Mouse (Mus musculus) stomach, embryonic 14.5 days (tissue): ENCODE data around the gene Wasf1. TPM values are rescaled to one million over a fixed set of nuclear protein-coding genes. Genes with fewer than 3 reads are reported as not detected.

Experiments used
- ATAC-seq: fragments of 200-750 bp; cut with Nextera tagmentation; 2 replicates; pipeline ENCODE4 v1.8.0; 2017; ENCODE audit warnings: low read depth, moderate TSS enrichment; ENCODE audit not compliant: insufficient number of reproducible peaks, insufficient read depth, low FRiP score
- H3K27ac ChIP-seq: fragments of 300-500 bp; sonication (generic); 2 replicates; pipeline ENCODE4 v1.5.1; 2014; ENCODE audit warnings: mild to moderate bottlenecking, low read length, moderate library complexity, mixed read lengths
- H3K27me3 ChIP-seq: fragments of 300-500 bp; sonication (generic); 2 replicates; pipeline ENCODE4 v1.6.1; 2014; ENCODE audit warnings: low read length, control low read depth, mixed read lengths; ENCODE audit not compliant: control insufficient read depth, insufficient read depth
- H3K36me3 ChIP-seq: fragments of 300-500 bp; sonication (generic); 2 replicates; pipeline ENCODE4 v1.6.1; 2014; ENCODE audit warnings: mild to moderate bottlenecking, control low read depth, low read length, moderate library complexity, mixed read lengths; ENCODE audit not compliant: control insufficient read depth, insufficient read depth
- H3K4me1 ChIP-seq: fragments of 300-500 bp; sonication (generic); 2 replicates; pipeline ENCODE4 v1.6.1; 2014; ENCODE audit warnings: low read length, control low read depth, mixed read lengths; ENCODE audit not compliant: control insufficient read depth, insufficient read depth
- H3K4me2 ChIP-seq: fragments of 300-500 bp; sonication (generic); replicated peaks from 2 replicates; pipeline ENCODE4 v1.6.1; 2014; ENCODE audit warnings: low read depth, low read length, control low read depth
- H3K4me3 ChIP-seq: fragments of 300-500 bp; sonication (generic); 2 replicates; pipeline ENCODE4 v1.5.1; 2014; ENCODE audit warnings: low read depth, low read length, control low read depth
- H3K9ac ChIP-seq: fragments of 300-500 bp; sonication (generic); replicated peaks from 2 replicates; pipeline ENCODE4 v1.6.1; 2014; ENCODE audit warnings: low read depth, mild to moderate bottlenecking, control low read depth, low read length, moderate library complexity, mixed read lengths
- H3K9me3 ChIP-seq: fragments of 300-500 bp; sonication (generic); 2 replicates; pipeline ENCODE4 v1.6.1; 2016; ENCODE audit warnings: low read depth, low read length, control low read depth; ENCODE audit not compliant: control insufficient read depth
- WGBS: fragments of 180-500 bp; shearing (Covaris S2); extraction: QIAGEN DNeasy Blood & Tissue Kit; methylation state at CpG from one replicate; pipeline ENCODE4 v1.1.7; 2014; 5-methylcytosine and 5-hydroxymethylcytosine counted together
- polyA plus RNA-seq: library from polyadenylated mRNA; unstranded; fragments of >200 nt; fragmentation: Nextera tagmentation; extraction: Ambion mirVana; gene quantifications from 2 replicates; pipeline ENCODE4 v1.2.1, GENCODE M21; 2014

Wasf1 gene
- polyA plus RNA-seq, 1 experiment from 2014 or later: 18.8 TPM

GRCm38 (mm10) chr10:40855616-40856015 is 27.7 kb upstream of the Wasf1 start:
- 72% methylated on average over 2 of the region's 2 CpGs for WGBS
- H3K36me3 ChIP-seq: no peaks in the 10 kb centered on the region
- H3K9me3 ChIP-seq: no peaks in the 10 kb centered on the region
- H3K4me1 ChIP-seq: no peaks in the 10 kb centered on the region
- ATAC-seq: no peak
- no peak overlapping the region for H3K4me3 ChIP-seq
- H3K9ac ChIP-seq: no peak overlapping the region
- H3K27me3 ChIP-seq: no peaks in the 10 kb centered on the region
- no peak overlapping the region for H3K4me2 ChIP-seq
- no peak overlapping the region for H3K27ac ChIP-seq

GRCm38 (mm10) chr10:40856703-40857102 is 26.6 kb upstream of the Wasf1 start:
- 91% methylated on average over 7 of the region's 7 CpGs for WGBS
- H3K4me1 ChIP-seq: no peaks in the 10 kb centered on the region
- no peaks in the 10 kb centered on the region for H3K9me3 ChIP-seq
- no peaks in the 10 kb centered on the region for H3K27me3 ChIP-seq
- H3K36me3 ChIP-seq: no peaks in the 10 kb centered on the region
- ATAC-seq: no peak
- H3K4me2 ChIP-seq: no peak overlapping the region
- no peak overlapping the region for H3K27ac ChIP-seq
- no peak overlapping the region for H3K4me3 ChIP-seq
- H3K9ac ChIP-seq: no peak overlapping the region

GRCm38 (mm10) chr10:40857599-40857998 is 25.7 kb upstream of the Wasf1 start:
- H3K4me2 ChIP-seq: no peak overlapping the region
- no peaks in the 10 kb centered on the region for H3K9me3 ChIP-seq
- 77% methylated on average over 8 of the region's 8 CpGs for WGBS
- no peak overlapping the region for H3K9ac ChIP-seq
- H3K4me1 ChIP-seq: no peaks in the 10 kb centered on the region
- no peak for ATAC-seq
- H3K27me3 ChIP-seq: no peaks in the 10 kb centered on the region
- no peaks in the 10 kb centered on the region for H3K36me3 ChIP-seq
- H3K27ac ChIP-seq: no peak overlapping the region
- no peak overlapping the region for H3K4me3 ChIP-seq

GRCm38 (mm10) chr10:40868081-40868480 is 15.2 kb upstream of the Wasf1 start:
- no peaks in the 10 kb centered on the region for H3K9me3 ChIP-seq
- 86% methylated on average over 2 of the region's 2 CpGs for WGBS
- no peak overlapping the region for H3K4me3 ChIP-seq
- H3K4me2 ChIP-seq: no peak overlapping the region
- no peak overlapping the region for H3K27ac ChIP-seq
- H3K9ac ChIP-seq: no peak overlapping the region
- no peaks in the 10 kb centered on the region for H3K27me3 ChIP-seq
- H3K4me1 ChIP-seq: no peaks in the 10 kb centered on the region
- no peak for ATAC-seq
- H3K36me3 ChIP-seq: no peaks in the 10 kb centered on the region; the same call in 1 of the 2 replicates

- Histone ChIP-seq H3K27me3 (no peaks in the 10 kb centered on the region), H3K4me1 (no peaks in the 10 kb centered on the region), H3K4me3 (no peak overlapping the region), H3K4me2 (no peak overlapping the region), H3K36me3 (no peaks in the 10 kb centered on the region; the same call in 1 of the 2 replicates), H3K9ac (no peak overlapping the region), H3K27ac (no peak overlapping the region), H3K9me3 (no peaks in the 10 kb centered on the region)
- 78% methylated on average over 2 of the region's 2 CpGs for WGBS
- no peak for ATAC-seq
These were observed 12.0 kb upstream of the Wasf1 start for GRCm38 (mm10) chr10:40871301-40871700.

GRCm38 (mm10) chr10:40872052-40872451 is 11.2 kb upstream of the Wasf1 start:
- Histone ChIP-seq H3K27me3 (no peaks in the 10 kb centered on the region), H3K9ac (no peak overlapping the region), H3K4me1 (no peaks in the 10 kb centered on the region), H3K9me3 (no peaks in the 10 kb centered on the region), H3K4me3 (no peak overlapping the region), H3K4me2 (no peak overlapping the region), H3K27ac (no peak overlapping the region), H3K36me3 (no peaks in the 10 kb centered on the region)
- whole genome bisulfite sequencing: 91% methylated on average over 2 of the region's 2 CpGs
- ATAC-seq: no peak

- Histone ChIP-seq H3K4me3 (no peak overlapping the region), H3K9ac (no peak overlapping the region), H3K9me3 (no peaks in the 10 kb centered on the region), H3K4me1 (peaks cover 6% of the 10 kb centered on the region; the same call in 1 of the 2 replicates), H3K27ac (no peak overlapping the region), H3K4me2 (no peak overlapping the region), H3K27me3 (no peaks in the 10 kb centered on the region), H3K36me3 (no peaks in the 10 kb centered on the region)
- no peak for ATAC-seq
- WGBS: 82% methylated on average over 3 of the region's 3 CpGs
These were observed 5.0 kb upstream of the Wasf1 start for GRCm38 (mm10) chr10:40878246-40878645.

GRCm38 (mm10) chr10:40879969-40880368 is 3.3 kb upstream of the Wasf1 start:
- Histone ChIP-seq H3K27me3 (no peaks in the 10 kb centered on the region), H3K9ac (no peak overlapping the region)

GRCm38 (mm10) chr10:40881236-40881635 is 2.0 kb upstream of the Wasf1 start:
- Histone ChIP-seq H3K9ac (no peak overlapping the region), H3K27ac (no peak overlapping the region), H3K36me3 (no peaks in the 10 kb centered on the region), H3K4me3 (no peak overlapping the region), H3K4me1 (peaks cover 6% of the 10 kb centered on the region; the same call in 1 of the 2 replicates), H3K27me3 (no peaks in the 10 kb centered on the region), H3K9me3 (no peaks in the 10 kb centered on the region), H3K4me2 (peak overlapping the region; percentile 58; the same call in 1 of the 2 replicates)
- no peak for ATAC-seq
- WGBS: 72% methylated on average over 3 of the region's 3 CpGs

More at GRCm38 (mm10) chr10:40879969-40880368, 3.3 kb upstream of the Wasf1 start:
- no peaks in the 10 kb centered on the region for H3K36me3 ChIP-seq
- no peak overlapping the region for H3K27ac ChIP-seq
- ATAC-seq: no peak
- peaks cover 6% of the 10 kb centered on the region; the same call in 1 of the 2 replicates for H3K4me1 ChIP-seq
- no peak overlapping the region for H3K4me3 ChIP-seq
- 85% methylated on average over 9 of the region's 9 CpGs for WGBS
- no peaks in the 10 kb centered on the region for H3K9me3 ChIP-seq
- H3K4me2 ChIP-seq: no peak overlapping the region
